Mouse (Mus musculus) cortical plate, adult 2 months (tissue): Measurements from ENCODE around the gene Rnf121.

ENCODE experiments used
- CTCF ChIP-seq: fragments of 200-500 bp; IDR thresholded peaks from 2 replicates; pipeline ENCODE4 v1.5.1; 2011; ENCODE audit warnings: mild to moderate bottlenecking, control low read depth, low read length; ENCODE audit not compliant: insufficient read depth; ENCODE audit errors: extremely low read depth
- POLR2A ChIP-seq: fragments of 200-500 bp; IDR thresholded peaks from 2 replicates; pipeline ENCODE4 v1.6.1; 2011; ENCODE audit warnings: mild to moderate bottlenecking, low read length, control low read depth; ENCODE audit not compliant: insufficient read depth; ENCODE audit errors: extremely low read depth

DNA sequence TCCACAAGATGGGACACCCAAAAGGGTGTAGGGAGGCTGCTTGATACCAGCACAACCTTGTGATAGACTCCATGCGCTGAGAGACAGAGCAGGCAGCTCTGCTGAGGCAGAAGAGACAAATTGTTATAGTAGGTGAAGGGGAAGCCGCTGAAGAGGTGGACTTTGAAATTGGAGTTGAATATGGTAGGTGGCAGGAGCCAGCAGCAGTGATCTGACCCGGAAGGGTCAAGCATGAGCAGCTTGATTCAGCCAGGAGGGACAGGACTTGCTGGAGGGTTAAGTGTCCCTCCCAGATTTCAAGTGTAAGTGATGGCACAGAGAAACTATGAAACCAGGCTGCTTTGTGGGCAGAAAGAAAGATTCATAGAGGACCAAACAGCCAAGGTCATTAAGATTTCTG, 80.2 kb downstream of the Rnf121 start:
- TF ChIP-seq CTCF (no peak), POLR2A (no peak)
